Mouse (Mus musculus): ENCODE results near the gene Mindy2.

- TF ChIP-seq CTCF (IDR thresholded peaks at IDR 0.05; ENCODE audit: low read depth, low read length) (no peak), POLR2A (IDR thresholded peaks at IDR 0.05; ENCODE audit: insufficient read depth, low read length) (no peak), EP300 (IDR thresholded peaks at IDR 0.05; ENCODE audit: insufficient read depth, low read depth, low read length) (no peak)
These were observed 38.7 kb upstream of the Mindy2 start for GRCm38 (mm10) chr9:70695723-70696122.
